Mouse (Mus musculus) MN1 (cell line): ENCODE data around the gene Lce1l.
"Not testable (repeated sequence)": the region's sequence is repeated elsewhere in the genome, so short reads cannot be mapped to it uniquely, and the experiment has no call there.

Source experiments
- DNase-seq: peaks from one replicate; pipeline ENCODE4 v3.0.0-alpha.2; 2016; ENCODE audit warnings: low spot score

The Lce1l gene

GRCm38 (mm10) chr3:92851186-92851585 lies at the start of gene Lce1l:
Gene Lce1l, minus strand, starts transcription at chr3:92851286.
- DNase-seq = no peak

GRCm38 (mm10) chr3:92894489-92894888 lies 43.4 kb upstream of the Lce1l start:
- DNase-seq = no peak

GRCm38 (mm10) chr3:92894063-92894462 lies 43.0 kb upstream of the Lce1l start:
- DNase-seq = no peak

GRCm38 (mm10) chr3:92874180-92874579 lies 23.1 kb upstream of the Lce1l start:
- DNase-seq = no peak

GRCm38 (mm10) chr3:92870116-92870515 lies 19.0 kb upstream of the Lce1l start, which contains the start of gene 2310050C09Rik:
Gene 2310050C09Rik, minus strand, starts transcription at chr3:92870216.
- DNase-seq = no peak

- DNase-seq = no peak
Observed at GRCm38 (mm10) chr3:92827108-92827507, 24.0 kb downstream of the Lce1l start, which contains the start of gene Kprp. Gene Kprp, minus strand, starts transcription at chr3:92827247.

- no peak for DNase-seq
Observed at GRCm38 (mm10) chr3:92825808-92826207, 25.3 kb downstream of the Lce1l start.

- not testable (repeated sequence) for DNase-seq
Observed at GRCm38 (mm10) chr3:92816036-92816435, 35.0 kb downstream of the Lce1l start.

GRCm38 (mm10) chr3:92815581-92815980 lies 35.5 kb downstream of the Lce1l start:
- no peak for DNase-seq

GRCm38 (mm10) chr3:92807791-92808190 lies 43.3 kb downstream of the Lce1l start, which contains the start of gene Lce1k:
Gene Lce1k, minus strand, starts transcription at chr3:92807891.
- DNase-seq = no peak
